Mouse (Mus musculus) cerebellum, postnatal 14 days (tissue): ENCODE data around the gene Mplkip.

Experiments
- DNase-seq, 2 experiments: peaks; one replicate each; pipeline ENCODE4 v3.0.0; 2021; ENCODE audit warnings: mixed read lengths in 2 of 2

Mplkip gene

GRCm38 (mm10) chr13:17694911-17695699, at the start of gene Mplkip, which contains the start of gene Sugct:
TSS of gene Mplkip (plus strand) at chr13:17695192.
TSS of gene Sugct (minus strand) at chr13:17695553.
- DNase-seq, result peak; percentile 100

DNA sequence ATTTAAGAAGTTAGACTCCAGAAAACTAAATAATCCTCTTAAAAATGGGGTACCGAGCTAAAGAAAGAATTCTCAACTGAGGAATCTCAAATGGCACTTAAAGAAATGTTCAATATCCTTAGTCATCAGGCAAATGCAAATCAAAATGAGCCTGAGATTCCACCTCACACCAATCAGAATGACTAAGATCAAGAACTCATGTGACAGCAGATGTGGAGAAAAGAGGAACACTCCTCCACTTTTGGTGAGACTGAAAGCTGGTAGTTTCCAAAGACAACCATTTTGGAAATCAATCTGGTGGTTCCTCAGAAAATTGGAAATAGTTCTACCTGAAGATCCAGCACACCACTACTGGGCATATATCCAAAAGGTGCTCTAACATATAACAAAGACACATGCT, 27.6 kb upstream of the Mplkip start:
- no peak for DNase-seq

DNA sequence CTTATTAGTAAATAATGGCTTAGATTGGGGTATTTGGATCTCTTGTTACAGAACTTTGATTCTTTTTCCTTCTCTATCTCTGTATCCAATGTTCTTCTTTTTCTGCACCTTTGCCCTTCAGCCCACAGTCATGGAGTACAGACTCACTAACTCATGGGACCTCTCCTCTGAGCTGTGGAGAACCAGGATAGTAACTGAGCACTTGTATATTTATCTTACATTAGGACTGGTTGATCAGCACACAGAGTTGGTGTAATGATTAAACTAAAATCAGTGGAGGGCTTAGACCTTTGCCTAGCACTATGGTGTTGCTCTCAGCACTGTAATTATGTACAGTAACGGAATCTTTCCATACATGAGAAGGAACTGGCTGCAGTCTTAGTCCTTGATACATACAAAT, 23.9 kb upstream of the Mplkip start:
- no peak for DNase-seq

DNA sequence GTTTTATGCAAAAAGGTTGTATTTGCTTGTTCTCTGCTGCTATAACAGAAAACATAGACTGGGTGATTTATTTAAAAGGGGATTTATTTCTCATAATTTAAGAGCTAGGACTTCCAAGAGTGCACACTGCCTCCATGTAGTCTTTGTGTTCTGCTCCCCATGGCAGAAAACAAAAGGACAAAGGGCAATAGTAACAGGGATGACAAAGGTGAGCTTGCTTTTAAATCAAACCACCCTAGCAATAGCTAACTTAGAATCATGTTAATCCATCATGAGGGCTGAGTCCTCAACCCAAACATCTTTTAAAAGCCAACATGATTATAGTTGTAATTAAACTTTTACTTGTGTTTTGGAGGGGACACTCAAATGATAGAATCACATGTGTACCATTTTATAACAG, 5.5 kb upstream of the Mplkip start:
- no peak for DNase-seq

DNA sequence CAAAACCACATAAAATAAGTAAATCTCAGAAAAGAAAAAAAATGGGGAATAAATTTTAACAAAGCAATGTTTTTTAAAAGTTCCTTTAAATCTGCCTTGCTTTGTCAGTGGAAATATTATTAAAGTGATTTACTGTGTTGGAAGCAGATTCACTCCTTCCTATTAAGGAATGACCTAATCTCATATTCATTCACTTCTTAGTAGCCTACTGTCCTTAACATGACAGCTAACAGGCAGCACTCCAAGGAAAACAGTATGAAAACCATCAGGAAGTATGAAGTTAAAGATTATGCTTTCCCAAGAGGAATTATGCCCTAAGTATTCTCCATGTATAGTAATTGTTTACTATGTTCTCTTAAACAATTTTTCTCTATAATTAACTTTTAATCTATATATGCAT, 4.3 kb upstream of the Mplkip start:
- DNase-seq, result no peak

DNA sequence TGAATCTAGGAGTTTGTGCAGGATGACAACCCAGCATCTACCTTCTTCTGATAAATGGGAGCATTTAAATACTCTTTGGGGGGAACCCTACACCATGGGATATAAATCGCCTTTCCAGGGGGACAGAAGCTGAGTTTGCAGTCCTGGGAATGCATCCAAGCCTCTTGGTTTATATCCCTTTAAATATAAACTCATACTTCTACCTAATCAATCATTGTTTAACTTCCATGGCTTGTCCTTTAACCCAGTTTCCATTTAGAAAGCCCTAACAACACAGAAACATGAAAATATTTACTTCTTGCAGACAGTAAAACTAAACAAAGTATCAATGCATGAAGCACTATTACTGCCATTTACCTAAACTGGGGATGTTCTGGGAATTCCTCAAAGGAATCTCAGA, 3.6 kb upstream of the Mplkip start:
- no peak for DNase-seq

- peak; percentile 8 to 16 for DNase-seq
These were observed 1.2 kb upstream of the Mplkip start for GRCm38 (mm10) chr13:17693816-17694215.

DNA sequence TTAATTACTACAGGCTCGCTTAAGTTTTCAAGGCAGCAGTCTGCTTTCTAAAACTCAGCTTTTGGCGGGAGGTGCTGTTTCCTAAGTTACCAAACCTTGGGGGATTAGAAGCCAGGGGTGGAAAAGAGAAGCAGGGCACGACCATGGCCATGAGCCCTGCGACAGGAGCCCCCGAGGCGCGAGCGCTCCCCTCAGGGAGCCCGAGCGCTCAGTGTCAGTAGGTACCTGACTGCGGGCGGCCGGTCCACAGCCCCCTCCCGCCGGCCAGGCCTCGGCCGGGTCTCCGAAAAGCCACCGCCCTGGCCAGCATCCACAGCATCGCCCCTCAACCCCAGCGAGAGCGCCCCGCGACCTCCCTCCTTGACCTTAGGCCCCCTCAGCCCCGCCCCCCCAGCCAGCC, 578 bp upstream of the Mplkip start:
- DNase-seq, result no peak

- no peak for DNase-seq
These were observed 1.0 kb downstream of the Mplkip start for GRCm38 (mm10) chr13:17695898-17696580.

DNA sequence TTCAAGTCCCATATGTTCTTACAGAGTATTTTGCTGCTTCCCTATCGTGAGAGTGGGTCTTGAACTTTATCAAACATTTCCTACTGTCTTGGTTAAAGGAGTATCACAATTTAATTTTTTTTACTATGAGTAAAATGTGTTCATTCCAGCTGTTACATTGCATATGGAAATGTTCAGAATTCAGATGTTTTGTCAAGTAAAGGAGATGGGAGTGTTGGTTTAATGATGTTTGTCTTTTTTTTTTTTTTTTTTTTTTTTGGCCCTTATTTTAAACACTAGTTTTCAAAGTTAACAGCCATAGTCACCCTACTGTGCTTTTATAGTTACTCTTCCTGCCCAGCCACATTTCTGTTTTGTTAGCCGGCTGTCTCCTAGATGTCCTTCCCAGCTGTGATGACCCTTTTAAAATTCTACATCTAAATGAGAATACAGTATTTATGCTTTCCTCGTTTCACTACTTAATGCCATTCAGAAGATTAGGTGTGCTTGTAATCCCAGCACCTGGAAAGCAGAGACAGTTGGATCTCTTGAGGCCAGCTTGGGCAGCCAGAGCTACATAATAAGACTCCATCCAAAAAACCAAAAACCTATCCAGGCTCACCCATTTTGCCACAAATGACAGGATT, 5.2 kb downstream of the Mplkip start:
- no peak for DNase-seq

GRCm38 (mm10) chr13:17701322-17701721, 6.3 kb downstream of the Mplkip start:
- DNase-seq, result no peak

DNA sequence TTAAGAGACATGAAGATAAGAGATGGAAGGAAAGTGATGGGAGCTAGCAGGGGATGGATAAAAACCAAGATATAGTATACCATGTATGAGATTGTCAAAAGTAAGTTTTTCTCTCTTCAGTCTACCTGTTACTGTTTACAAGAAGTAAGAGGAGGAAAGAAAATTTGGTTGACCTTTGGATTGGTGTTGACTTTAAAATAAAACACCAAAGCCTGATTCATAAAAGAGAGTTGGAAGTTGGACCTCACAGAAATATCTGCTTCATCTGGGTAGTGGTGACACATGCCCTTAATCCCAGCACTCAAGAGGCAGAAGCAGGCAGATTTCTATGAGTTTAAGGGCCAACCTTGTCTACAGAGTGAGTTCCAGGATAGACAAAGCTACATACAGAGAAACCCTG, 7.3 kb downstream of the Mplkip start:
- no peak for DNase-seq

DNA sequence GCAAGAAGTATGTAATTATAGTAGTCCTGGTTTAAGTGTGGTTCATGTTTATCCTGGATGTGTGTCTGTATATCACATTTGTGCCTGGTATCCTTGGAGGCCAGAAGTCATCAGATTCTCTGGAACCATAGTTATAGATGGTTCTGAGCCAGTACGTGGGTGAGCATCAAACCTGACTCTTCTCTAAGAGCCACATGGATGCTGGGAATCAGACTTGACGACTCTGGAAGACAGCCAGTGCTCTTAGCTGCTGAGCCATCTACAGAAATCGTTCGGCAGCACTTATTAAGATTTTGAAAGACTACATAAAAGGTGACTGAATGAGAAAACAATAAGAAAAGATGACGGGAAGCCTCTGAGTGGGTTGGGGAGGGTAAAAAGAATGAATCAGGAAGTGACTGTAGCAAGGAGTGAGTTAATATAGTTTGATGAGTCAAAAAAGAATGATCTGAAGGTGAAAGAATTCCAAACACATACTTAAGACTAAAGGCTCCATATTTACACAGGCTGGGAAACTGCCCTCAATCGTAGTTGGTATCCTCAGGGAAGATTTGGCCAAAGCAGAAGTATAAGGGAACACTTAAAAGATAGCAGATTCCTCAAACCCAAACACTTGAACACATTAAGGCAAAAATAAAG, 10.3 kb downstream of the Mplkip start:
- DNase-seq, result no peak

- no peak for DNase-seq
These were observed 13.9 kb downstream of the Mplkip start for GRCm38 (mm10) chr13:17708784-17709311.

GRCm38 (mm10) chr13:17717357-17717756, 22.4 kb downstream of the Mplkip start:
- DNase-seq, result no peak

DNA sequence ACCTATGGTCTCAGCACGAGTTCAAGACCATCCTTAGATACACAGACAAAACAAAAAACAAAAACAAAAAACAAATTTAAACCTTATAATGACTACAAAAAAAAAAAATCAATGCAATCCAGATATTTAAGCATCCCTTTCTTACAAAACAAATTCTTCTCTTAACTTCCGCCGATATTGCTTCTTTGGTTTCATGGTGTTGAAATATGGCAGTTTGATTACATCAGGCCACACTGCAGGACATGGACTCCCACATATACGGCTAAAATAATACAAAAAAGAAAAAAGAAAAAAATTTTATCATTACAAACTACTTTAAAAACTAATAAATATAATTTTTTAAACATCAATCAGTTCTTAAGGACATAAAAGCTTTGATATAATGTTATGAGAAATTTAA, 32.9 kb downstream of the Mplkip start:
- no peak for DNase-seq

DNA sequence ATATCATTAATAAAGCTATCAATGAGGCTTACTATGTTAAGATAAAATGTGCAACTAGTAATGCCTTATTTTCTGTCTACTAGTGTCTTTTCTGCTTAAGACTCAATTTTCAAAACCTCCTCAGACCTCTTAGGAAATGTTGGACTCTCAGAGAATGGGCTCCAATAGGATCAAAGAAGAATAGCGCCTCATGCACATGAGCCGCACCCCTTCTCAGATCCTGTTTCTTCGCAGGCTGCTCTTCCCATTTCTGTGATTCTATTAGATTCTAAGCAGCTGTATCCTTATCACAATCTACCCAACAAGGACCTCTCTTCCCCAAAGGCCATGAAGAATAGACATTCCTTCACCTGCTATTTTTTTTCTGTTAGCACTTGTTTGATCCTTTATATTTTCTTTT, 33.8 kb downstream of the Mplkip start:
- DNase-seq, result no peak
